Mouse (Mus musculus): ENCODE measurements around the gene Sema4d. TPM values are rescaled to one million over a fixed set of nuclear protein-coding genes. Genes with fewer than 3 reads are reported as not detected.

The Sema4d gene
- total RNA-seq, 1 experiment: 25.1 TPM

DNA sequence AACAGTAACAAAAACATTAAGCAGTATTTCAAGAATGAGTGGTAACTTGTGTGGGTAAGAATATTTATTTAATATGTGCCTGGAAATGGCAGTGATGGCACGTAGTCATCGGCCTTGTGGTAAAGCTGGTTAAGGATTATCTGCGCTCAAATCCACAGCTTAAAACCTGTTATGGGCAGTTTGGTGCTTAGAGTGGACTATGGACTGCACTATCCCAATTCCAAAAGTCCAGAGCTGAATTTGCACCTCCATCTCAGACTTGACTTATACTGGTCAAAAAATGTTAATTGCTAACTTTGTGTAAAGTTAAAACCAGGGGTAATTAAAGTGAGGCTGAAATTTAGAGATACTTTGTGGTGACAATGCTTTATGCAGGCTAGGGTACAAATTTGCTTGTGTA lies 145.8 kb downstream of the Sema4d start:
- TF ChIP-seq MAFK (IDR thresholded peaks at IDR 0.05; ENCODE audit: insufficient read depth, low read depth, low read length) (no peak), HCFC1 (IDR thresholded peaks at IDR 0.05; ENCODE audit: borderline replicate concordance, insufficient read depth, low read length) (no peak), CHD2 (IDR thresholded peaks at IDR 0.05; ENCODE audit: low read depth, low read length) (no peak), ZNF384 (IDR thresholded peaks at IDR 0.05; ENCODE audit: low read depth, low read length) (no peak), ZC3H11A (IDR thresholded peaks at IDR 0.05; ENCODE audit: borderline replicate concordance, low read depth, low read length) (no peak)
- peak overlapping the region; percentile 64 to 96 for H3K4me3 ChIP-seq (ENCODE audit: insufficient read depth in 1 of 2, low read depth in 1 of 2, low read length in 2 of 2, poor library complexity in 1 of 2, severe bottlenecking in 1 of 2)
- H3K4me1 ChIP-seq (ENCODE audit: control insufficient read depth in 2 of 2, insufficient read depth in 2 of 2, low read length in 2 of 2, poor library complexity in 1 of 2): peaks cover 3 to 6% of the 10 kb centered on the region in 2 experiments
- in situ Hi-C loops (cut with MboI; ENCODE audit: low sequenced_read_pairs in 2 of 2, unreplicated experiment in 2 of 2): no loop called here
- no peak for DNase-seq (ENCODE audit: low read depth, low spot score)
- no peak overlapping the region for H3K27ac ChIP-seq (ENCODE audit: insufficient read depth, low read depth, low read length, poor library complexity, severe bottlenecking)
- peaks cover 4% of the 10 kb centered on the region for H3K36me3 ChIP-seq (ENCODE audit: control insufficient read depth, insufficient read depth, low read length, poor library complexity, severe bottlenecking)
- no peaks in the 10 kb centered on the region for H3K9me3 ChIP-seq (ENCODE audit: control insufficient read depth, insufficient read depth, low read depth, low read length)
- H3K9ac ChIP-seq (ENCODE audit: insufficient read depth, low read depth, low read length, poor library complexity, severe bottlenecking): no peak overlapping the region

DNA sequence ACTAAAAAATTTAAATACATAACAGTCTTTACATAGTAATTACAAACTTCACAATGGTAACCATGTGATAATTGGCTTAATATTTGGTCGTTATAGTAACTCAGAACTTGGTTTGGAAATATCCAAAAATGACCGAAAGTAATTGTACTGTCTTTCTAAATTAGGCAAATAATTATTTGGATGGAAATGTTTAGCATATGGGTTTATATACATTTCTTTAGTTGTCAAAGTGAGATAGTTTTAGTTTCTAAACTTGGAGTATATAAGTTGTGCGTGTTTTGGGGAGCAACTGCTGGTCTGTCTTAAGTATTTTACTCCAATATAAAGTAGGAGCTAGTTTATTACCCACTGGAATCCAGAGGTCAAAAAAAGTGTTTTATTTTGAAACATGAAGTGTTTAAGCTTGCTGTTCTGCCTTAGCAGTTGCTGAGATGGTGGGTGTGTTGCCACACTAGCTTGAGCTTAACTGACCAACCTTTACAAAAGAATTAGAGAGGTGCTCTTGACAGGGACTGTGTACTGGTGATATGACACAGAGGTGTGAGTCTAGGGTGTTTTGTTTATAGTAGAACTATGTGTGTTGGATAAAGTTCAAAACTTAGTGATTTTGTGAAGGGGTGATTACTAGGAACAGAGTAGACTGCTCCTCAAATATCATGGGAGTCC lies 147.1 kb downstream of the Sema4d start:
- in situ Hi-C loops (cut with MboI; ENCODE audit: low sequenced_read_pairs in 2 of 2, unreplicated experiment in 2 of 2): no loop called here
- Histone ChIP-seq H3K4me1 (ENCODE audit: control insufficient read depth in 2 of 2, insufficient read depth in 2 of 2, low read length in 2 of 2, poor library complexity in 1 of 2) (peaks cover 2 to 8% of the 10 kb centered on the region in 2 experiments; a peak in 2 of 4 replicates), H3K9me3 (ENCODE audit: control insufficient read depth, insufficient read depth, low read depth, low read length) (no peaks in the 10 kb centered on the region), H3K36me3 (ENCODE audit: control insufficient read depth, insufficient read depth, low read length, poor library complexity, severe bottlenecking) (no peaks in the 10 kb centered on the region; the same call in 1 of the 2 replicates), H3K27ac (ENCODE audit: insufficient read depth, low read depth, low read length, poor library complexity, severe bottlenecking) (no peak overlapping the region), H3K4me3 (ENCODE audit: insufficient read depth in 1 of 2, low read depth in 1 of 2, low read length in 2 of 2, poor library complexity in 1 of 2, severe bottlenecking in 1 of 2) (peak overlapping the region; percentile 96 to 97), H3K9ac (ENCODE audit: insufficient read depth, low read depth, low read length, poor library complexity, severe bottlenecking) (peak overlapping the region; percentile 23; the same call in 1 of the 2 replicates)
- no peak for TF ChIP-seq MAFK (IDR thresholded peaks at IDR 0.05; ENCODE audit: insufficient read depth, low read depth, low read length)
- no peak for TF ChIP-seq ZC3H11A (IDR thresholded peaks at IDR 0.05; ENCODE audit: borderline replicate concordance, low read depth, low read length)
- no peak for TF ChIP-seq CHD2 (IDR thresholded peaks at IDR 0.05; ENCODE audit: low read depth, low read length)
- no peak for TF ChIP-seq ZNF384 (IDR thresholded peaks at IDR 0.05; ENCODE audit: low read depth, low read length)
- TF ChIP-seq HCFC1 (IDR thresholded peaks at IDR 0.05; ENCODE audit: borderline replicate concordance, insufficient read depth, low read length): no peak
- no peak for DNase-seq (ENCODE audit: low read depth, low spot score)

DNA sequence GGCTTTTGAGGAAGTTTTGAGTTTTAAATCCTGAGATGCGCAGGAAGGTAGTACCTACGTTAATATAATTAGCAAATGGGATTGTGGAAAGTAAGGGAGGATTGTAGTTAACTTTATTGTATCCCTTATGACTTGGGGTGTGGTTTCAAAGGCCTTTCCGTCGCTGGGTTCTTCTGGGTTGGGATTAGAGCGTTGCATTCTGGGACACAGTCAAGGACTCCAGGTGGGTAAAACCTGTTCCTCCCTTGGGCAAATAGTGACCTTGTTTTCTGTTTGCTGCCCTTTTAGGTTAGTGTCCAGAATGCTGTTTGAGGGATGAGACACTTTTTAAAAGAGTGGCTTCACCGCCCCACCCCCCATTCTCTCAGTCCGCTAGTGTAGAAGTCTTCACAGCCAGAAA lies 147.7 kb downstream of the Sema4d start:
- no peak for DNase-seq (ENCODE audit: low read depth, low spot score)
- in situ Hi-C loops (cut with MboI; ENCODE audit: low sequenced_read_pairs in 2 of 2, unreplicated experiment in 2 of 2): no loop called here
- Histone ChIP-seq H3K4me3 (ENCODE audit: insufficient read depth in 1 of 2, low read depth in 1 of 2, low read length in 2 of 2, poor library complexity in 1 of 2, severe bottlenecking in 1 of 2) (peak overlapping the region; percentile 96 to 97), H3K36me3 (ENCODE audit: control insufficient read depth, insufficient read depth, low read length, poor library complexity, severe bottlenecking) (no peaks in the 10 kb centered on the region; the same call in 1 of the 2 replicates), H3K9ac (ENCODE audit: insufficient read depth, low read depth, low read length, poor library complexity, severe bottlenecking) (peak overlapping the region; percentile 95), H3K27ac (ENCODE audit: insufficient read depth, low read depth, low read length, poor library complexity, severe bottlenecking) (peak overlapping the region; percentile 93), H3K9me3 (ENCODE audit: control insufficient read depth, insufficient read depth, low read depth, low read length) (no peaks in the 10 kb centered on the region), H3K4me1 (ENCODE audit: control insufficient read depth in 2 of 2, insufficient read depth in 2 of 2, low read length in 2 of 2, poor library complexity in 1 of 2) (peaks cover 2 to 8% of the 10 kb centered on the region in 2 experiments; a peak in 2 of 4 replicates)
- no peak for TF ChIP-seq HCFC1 (IDR thresholded peaks at IDR 0.05; ENCODE audit: borderline replicate concordance, insufficient read depth, low read length)
- TF ChIP-seq CHD2 (IDR thresholded peaks at IDR 0.05; ENCODE audit: low read depth, low read length): no peak

DNA sequence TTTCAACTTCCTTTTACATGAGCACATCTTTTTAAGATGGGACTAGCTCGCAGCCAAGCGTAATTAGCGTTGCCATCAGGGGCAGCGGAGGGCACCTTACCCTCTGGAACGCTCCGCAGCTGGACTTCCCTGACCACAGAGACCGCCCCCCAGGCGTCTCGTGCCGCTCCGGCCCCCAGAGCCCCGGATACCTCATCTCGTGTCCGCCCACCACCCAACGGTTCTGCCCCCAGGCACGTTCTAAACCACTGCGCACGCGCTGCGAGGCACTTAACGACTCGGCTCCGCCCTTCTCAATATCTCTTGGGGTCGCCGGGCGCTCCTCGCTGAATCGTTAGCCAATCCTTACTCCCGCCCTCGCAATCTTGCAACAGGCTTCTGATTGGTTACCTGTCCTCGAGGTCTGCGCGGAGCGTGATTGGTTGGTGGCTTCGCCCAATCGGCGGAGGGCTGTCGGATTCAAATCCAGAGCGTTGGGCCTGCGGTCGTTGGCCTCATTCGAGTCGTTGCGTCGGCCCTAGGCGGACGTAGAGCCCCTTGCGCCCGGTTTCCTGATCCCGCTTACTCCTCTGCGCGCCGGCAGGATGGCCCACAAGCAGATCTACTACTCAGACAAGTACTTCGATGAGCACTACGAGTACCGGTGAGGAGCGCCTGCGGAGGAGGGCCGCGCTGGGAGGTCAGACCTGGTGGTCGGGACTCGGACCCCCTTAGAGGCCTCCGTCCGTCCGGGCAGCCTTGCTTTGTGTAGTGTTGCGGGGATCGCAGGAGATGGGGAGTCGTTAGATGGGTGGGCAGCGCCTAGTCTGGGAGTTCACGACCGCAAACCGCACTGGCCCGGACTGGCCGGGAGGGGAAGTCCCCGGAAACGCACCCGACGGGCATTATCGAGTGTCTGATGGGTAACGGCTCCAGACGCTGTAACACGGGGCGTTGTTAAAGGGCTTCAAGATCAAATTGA lies 148.4 kb downstream of the Sema4d start, which contains the start of gene Cks2:
Gene Cks2, plus strand, starts transcription at position 404 of the 961 bp plus-strand sequence.
- Histone ChIP-seq H3K4me1 (ENCODE audit: control insufficient read depth in 2 of 2, insufficient read depth in 2 of 2, low read length in 2 of 2, poor library complexity in 1 of 2) (peaks cover 2 to 8% of the 10 kb centered on the region in 2 experiments; a peak in 2 of 4 replicates), H3K9me3 (ENCODE audit: control insufficient read depth, insufficient read depth, low read depth, low read length) (no peaks in the 10 kb centered on the region), H3K9ac (ENCODE audit: insufficient read depth, low read depth, low read length, poor library complexity, severe bottlenecking) (peak within 1 kb of the TSS; percentile 95), H3K27ac (ENCODE audit: insufficient read depth, low read depth, low read length, poor library complexity, severe bottlenecking) (peak within 1 kb of the TSS; percentile 93), H3K36me3 (ENCODE audit: control insufficient read depth, insufficient read depth, low read length, poor library complexity, severe bottlenecking) (no peaks in the 10 kb centered on the region; the same call in 1 of the 2 replicates), H3K4me3 (ENCODE audit: insufficient read depth in 1 of 2, low read depth in 1 of 2, low read length in 2 of 2, poor library complexity in 1 of 2, severe bottlenecking in 1 of 2) (peak within 1 kb of the TSS; percentile 96 to 97)
- peak; percentile 99 for DNase-seq (ENCODE audit: low read depth, low spot score)
- TF ChIP-seq MAFK (IDR thresholded peaks at IDR 0.05; ENCODE audit: insufficient read depth, low read depth, low read length): no peak
- peak; percentile 76 for TF ChIP-seq CHD2 (IDR thresholded peaks at IDR 0.05; ENCODE audit: low read depth, low read length)
- in situ Hi-C loops (cut with MboI; ENCODE audit: low sequenced_read_pairs in 2 of 2, unreplicated experiment in 2 of 2): no loop called here
